Mouse (Mus musculus) E14TG2a.4 (cell line): ENCODE measurements at regions not wholly inside any gene's neighbourhood (a gene's known extent, or its start where the extent isn't known, plus 50 kb on each side); places are given as distances from the start of the nearest gene placed in this dataset.

Source experiments
- H3K27me3 ChIP-seq: 2 replicates; pipeline ENCODE4 v1.6.1; 2014; ENCODE audit warnings: low read length, control low read depth; ENCODE audit not compliant: insufficient read depth
- H3K36me3 ChIP-seq: 2 replicates; pipeline ENCODE4 v1.6.1; 2014; ENCODE audit warnings: low read length, control low read depth; ENCODE audit not compliant: insufficient read depth
- H3K4me1 ChIP-seq: replicated peaks from 2 replicates; pipeline ENCODE4 v1.6.1; 2014; ENCODE audit warnings: low read depth, low read length, control low read depth
- H3K4me3 ChIP-seq: replicated peaks from 2 replicates; pipeline ENCODE4 v1.5.1; 2014; ENCODE audit warnings: mild to moderate bottlenecking, low read length
- H3K9me3 ChIP-seq: 2 replicates; pipeline ENCODE4 v1.6.1; 2014; ENCODE audit warnings: low read length, control low read depth
- CTCF ChIP-seq: conservative IDR thresholded peaks from 2 replicates; pipeline ENCODE4 v1.5.1; 2014; ENCODE audit warnings: low read length
- NANOG ChIP-seq: IDR thresholded peaks from 2 replicates; pipeline ENCODE4 v1.6.1; 2014; ENCODE audit warnings: borderline replicate concordance, low read length, mixed read lengths
- POU5F1 ChIP-seq: IDR thresholded peaks from 2 replicates; pipeline ENCODE4 v1.6.1; 2014; ENCODE audit warnings: low read length, borderline replicate concordance

DNA sequence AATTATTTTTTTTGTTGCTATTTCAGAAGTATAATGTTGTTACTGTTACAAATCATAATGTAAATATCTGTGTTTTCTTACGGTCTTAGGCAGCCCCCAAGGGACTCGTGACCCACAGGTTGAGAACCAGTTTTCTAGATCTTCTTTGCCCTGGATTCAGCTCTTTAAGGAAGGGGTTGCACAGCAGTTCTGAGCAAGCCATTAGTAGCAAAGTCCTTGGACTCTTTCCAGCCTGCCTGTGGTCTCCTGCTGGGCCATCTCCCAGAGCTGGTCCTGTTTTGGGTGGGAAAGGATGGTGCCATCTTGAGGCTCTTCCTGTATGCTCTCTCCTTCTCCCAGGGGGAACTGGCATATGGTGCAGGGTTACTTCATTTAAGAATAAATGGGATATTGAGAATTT, 380.9 kb upstream of the Slc30a5 start:
- no peaks in the 10 kb centered on the region for H3K9me3 ChIP-seq
- no peaks in the 10 kb centered on the region for H3K36me3 ChIP-seq
- no peaks in the 10 kb centered on the region for H3K4me1 ChIP-seq
- no peaks in the 10 kb centered on the region for H3K27me3 ChIP-seq
- TF ChIP-seq POU5F1 (no peak), NANOG (no peak), CTCF (no peak)
- no peak overlapping the region for H3K4me3 ChIP-seq

DNA sequence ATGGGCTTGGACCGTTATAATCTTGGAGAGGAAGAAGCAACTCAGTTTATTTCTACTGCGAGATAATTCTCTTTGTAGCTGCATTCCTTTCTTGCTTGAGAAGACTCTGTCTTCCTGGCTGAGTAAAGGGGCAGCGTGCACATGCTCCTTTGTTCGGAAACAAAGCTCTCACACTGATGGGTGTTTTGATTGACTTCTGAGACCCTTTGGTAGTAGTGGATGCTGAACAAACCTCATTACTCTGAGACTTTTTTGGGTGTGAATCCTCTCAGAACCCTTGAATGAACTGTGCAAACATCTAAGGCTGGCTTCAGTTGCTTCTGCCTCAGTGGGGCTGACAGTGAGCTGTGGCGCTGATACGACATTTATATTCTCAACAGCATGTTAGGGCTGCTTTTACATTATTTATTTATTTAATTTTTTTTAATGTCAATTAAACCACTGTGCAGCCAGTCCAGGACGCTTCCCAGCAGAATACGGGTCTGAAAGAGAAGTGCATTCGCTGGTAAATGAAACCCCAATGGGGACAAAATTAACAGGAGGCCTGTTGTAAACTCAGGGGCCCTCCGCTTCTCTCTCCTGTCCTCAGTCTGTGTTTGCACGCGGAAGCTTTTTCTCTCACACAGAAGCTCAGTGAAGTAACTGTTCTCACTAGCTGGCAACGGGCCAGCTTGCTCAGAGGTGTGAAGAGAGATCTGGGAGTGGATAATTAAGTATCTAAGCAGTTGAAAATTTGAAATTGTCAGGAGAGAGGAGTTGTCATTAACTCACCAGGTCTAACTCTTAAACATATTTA, 380.1 kb upstream of the Slc30a5 start:
- Histone ChIP-seq H3K36me3 (no peaks in the 10 kb centered on the region), H3K4me3 (no peak overlapping the region), H3K9me3 (no peaks in the 10 kb centered on the region), H3K4me1 (no peaks in the 10 kb centered on the region), H3K27me3 (no peaks in the 10 kb centered on the region)
- TF ChIP-seq POU5F1 (no peak), NANOG (no peak), CTCF (no peak)

GRCm38 (mm10) chr13:101212341-101212895, 379.2 kb upstream of the Slc30a5 start:
- H3K9me3 ChIP-seq: no peaks in the 10 kb centered on the region
- no peaks in the 10 kb centered on the region for H3K4me1 ChIP-seq
- H3K4me3 ChIP-seq: no peak overlapping the region
- TF ChIP-seq CTCF (no peak), POU5F1 (no peak), NANOG (no peak)
- no peaks in the 10 kb centered on the region for H3K36me3 ChIP-seq
- H3K27me3 ChIP-seq: no peaks in the 10 kb centered on the region

- Histone ChIP-seq H3K9me3 (no peaks in the 10 kb centered on the region), H3K27me3 (no peaks in the 10 kb centered on the region), H3K36me3 (no peaks in the 10 kb centered on the region), H3K4me3 (no peak overlapping the region), H3K4me1 (no peaks in the 10 kb centered on the region)
- TF ChIP-seq NANOG: no peak
- TF ChIP-seq POU5F1: no peak
- no peak for TF ChIP-seq CTCF
Observed at GRCm38 (mm10) chr13:101208788-101209187, 375.6 kb upstream of the Slc30a5 start.

- Histone ChIP-seq H3K4me1 (no peaks in the 10 kb centered on the region), H3K9me3 (no peaks in the 10 kb centered on the region), H3K4me3 (no peak overlapping the region), H3K36me3 (no peaks in the 10 kb centered on the region), H3K27me3 (no peaks in the 10 kb centered on the region)
- TF ChIP-seq NANOG (no peak), POU5F1 (no peak), CTCF (no peak)
Observed at GRCm38 (mm10) chr13:101203463-101203862, 370.2 kb upstream of the Slc30a5 start.

DNA sequence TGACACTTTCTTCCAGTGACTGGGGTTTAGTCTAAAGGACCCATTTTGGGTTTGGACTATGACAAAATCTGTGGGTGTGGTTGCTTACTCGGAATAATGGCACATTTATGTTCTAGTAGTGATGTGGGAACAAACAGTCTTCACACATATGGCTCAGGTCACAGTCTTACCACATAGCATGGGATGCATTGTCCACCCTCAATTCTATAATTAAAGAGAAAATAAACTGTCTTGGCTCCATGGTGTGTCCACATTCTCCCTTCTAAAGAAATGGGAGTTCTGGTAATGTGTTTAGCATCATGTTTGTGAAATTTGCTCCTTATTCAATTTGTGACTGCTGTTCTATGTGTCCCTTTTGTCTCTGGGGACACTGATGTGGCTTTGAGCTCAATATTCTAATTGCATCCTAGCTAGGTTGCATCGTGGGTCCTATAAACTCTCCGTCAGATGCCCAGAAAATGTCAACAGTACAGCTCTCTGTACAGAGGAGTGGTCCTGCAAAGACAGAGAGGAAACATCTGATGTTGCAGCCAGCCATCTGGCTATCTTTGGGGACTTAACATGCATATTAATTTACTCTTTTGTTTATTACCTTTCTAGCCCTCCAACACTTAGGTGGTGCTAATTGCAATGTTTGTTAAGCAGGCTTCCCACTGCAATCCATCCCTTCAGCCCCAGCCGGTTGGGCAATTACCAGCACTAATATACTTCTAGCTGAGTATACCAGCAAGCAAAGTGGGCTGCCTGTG, 369.5 kb upstream of the Slc30a5 start:
- TF ChIP-seq POU5F1 (no peak), NANOG (no peak), CTCF (no peak)
- Histone ChIP-seq H3K36me3 (no peaks in the 10 kb centered on the region), H3K27me3 (no peaks in the 10 kb centered on the region), H3K4me3 (no peak overlapping the region), H3K9me3 (no peaks in the 10 kb centered on the region), H3K4me1 (no peaks in the 10 kb centered on the region)

GRCm38 (mm10) chr13:101190249-101190830, 357.1 kb upstream of the Slc30a5 start:
- TF ChIP-seq POU5F1 (no peak), CTCF (no peak), NANOG (no peak)
- Histone ChIP-seq H3K36me3 (no peaks in the 10 kb centered on the region), H3K27me3 (no peaks in the 10 kb centered on the region), H3K9me3 (0 out of 2 replicates have a peak, but pooled peaks cover 4% of the 10 kb centered on the region), H3K4me1 (no peaks in the 10 kb centered on the region), H3K4me3 (no peak overlapping the region)

DNA sequence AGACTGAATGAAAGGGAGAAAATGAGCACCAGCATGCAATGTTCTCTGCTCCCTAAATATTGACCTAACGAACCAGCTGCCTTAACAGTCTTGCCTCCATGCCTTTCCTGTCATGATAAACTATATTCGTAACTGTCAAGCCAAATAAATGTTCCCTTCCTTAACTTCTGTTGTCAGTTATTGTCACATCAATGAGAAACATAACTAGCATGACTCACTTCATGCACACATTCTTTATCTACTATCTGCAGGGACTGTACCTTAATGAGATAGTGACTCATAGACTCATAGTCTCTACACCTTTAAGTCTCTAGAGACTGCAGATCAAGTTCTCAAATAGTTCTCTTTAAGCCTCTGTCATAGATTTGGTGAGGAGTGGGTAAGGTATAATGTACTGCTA, 349.2 kb upstream of the Slc30a5 start:
- Histone ChIP-seq H3K27me3 (no peaks in the 10 kb centered on the region), H3K9me3 (no peaks in the 10 kb centered on the region), H3K36me3 (no peaks in the 10 kb centered on the region), H3K4me3 (no peak overlapping the region), H3K4me1 (no peaks in the 10 kb centered on the region)
- no peak for TF ChIP-seq CTCF
- TF ChIP-seq NANOG: no peak
- no peak for TF ChIP-seq POU5F1
